Mouse (Mus musculus) cerebellum, adult 11-12 months (tissue): ENCODE measurements around the gene Pcyt1b.

Experiments
- DNase-seq: peaks from one replicate; pipeline ENCODE4 v3.0.0; 2022

The Pcyt1b gene

GRCm38 (mm10) chrX:93732975-93733748 lies 78.5 kb downstream of the Pcyt1b start:
- DNase-seq = no peak

- DNase-seq = no peak
Observed at GRCm38 (mm10) chrX:93749165-93749564, 94.5 kb downstream of the Pcyt1b start.

- no peak for DNase-seq
Observed at GRCm38 (mm10) chrX:93750566-93750965, 95.9 kb downstream of the Pcyt1b start.

GRCm38 (mm10) chrX:93755210-93755842 lies 100.7 kb downstream of the Pcyt1b start:
- no peak for DNase-seq

GRCm38 (mm10) chrX:93756867-93757455 lies 102.3 kb downstream of the Pcyt1b start:
- DNase-seq = no peak

- no peak for DNase-seq
Observed at GRCm38 (mm10) chrX:93760770-93761169, 106.1 kb downstream of the Pcyt1b start.

GRCm38 (mm10) chrX:93789562-93789961 lies 134.9 kb downstream of the Pcyt1b start:
- no peak for DNase-seq

GRCm38 (mm10) chrX:93793168-93793567 lies 138.5 kb downstream of the Pcyt1b start:
- peak; percentile 16 for DNase-seq
